Mouse (Mus musculus) adrenal gland (tissue): Measurements from ENCODE around the gene Mafk.

Experiments used
- intact Hi-C: fragments of 180-260 bp; cut with DNase I; formaldehyde crosslinking; loops from one replicate; pipeline ENCODE4 v1.15.1; 2025

The Mafk gene

GRCm38 (mm10) chr5:139817292-139817691 lies 26.0 kb downstream of the Mafk start:
- intact Hi-C loops: loop anchor here (5.0 kb wide), 1 partner anchor 35 kb away; no protein-coding TSS in a partner anchor

- intact Hi-C loops: loop anchor here (5.0 kb wide), 1 partner anchor 36 kb away; no protein-coding TSS in a partner anchor
These were observed 26.7 kb downstream of the Mafk start for GRCm38 (mm10) chr5:139818056-139818455.

- intact Hi-C loops: loop anchor here (5.0 kb wide), 1 partner anchor 36 kb away; no protein-coding TSS in a partner anchor
These were observed 27.5 kb downstream of the Mafk start for GRCm38 (mm10) chr5:139818801-139819200.

DNA sequence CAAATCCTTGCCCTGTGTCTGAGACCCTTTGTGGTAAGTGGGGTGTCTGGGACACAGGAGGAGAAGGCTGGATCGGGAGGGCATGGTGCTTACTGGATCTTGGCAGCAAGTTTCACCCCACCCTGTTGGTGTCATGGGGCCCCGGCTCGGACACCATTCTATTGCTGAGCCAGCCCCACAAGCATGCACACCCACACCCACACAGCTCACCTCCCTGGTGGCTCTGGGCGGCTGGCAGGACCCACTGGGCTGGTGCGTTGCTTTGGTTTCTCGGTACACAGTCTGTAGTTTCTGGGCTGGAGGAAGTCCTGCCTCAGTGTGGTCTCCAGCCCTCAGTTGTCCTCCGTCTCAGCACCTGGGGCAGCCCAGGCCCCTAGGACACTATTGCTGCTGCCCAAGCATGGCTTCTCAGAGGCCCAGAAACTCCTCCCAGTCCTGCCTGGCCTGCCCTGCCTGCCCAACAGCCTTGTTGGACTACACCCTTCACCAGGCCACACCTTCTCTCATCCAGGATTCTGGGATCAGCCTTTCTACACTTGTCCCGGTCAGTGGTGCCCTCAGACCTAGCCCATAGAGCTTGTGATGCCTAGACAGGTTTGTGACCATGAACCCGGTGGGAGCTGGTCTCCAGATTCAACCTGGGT lies 28.3 kb downstream of the Mafk start, which contains the start of gene Tmem184a:
Gene Tmem184a (minus strand): TSS at position 380 of the 644 bp plus-strand sequence.
- intact Hi-C loops: loop anchor here (5.0 kb wide), 1 partner anchor 37 kb away; no protein-coding TSS in a partner anchor

GRCm38 (mm10) chr5:139821466-139822459 lies 30.4 kb downstream of the Mafk start:
- intact Hi-C loops: no loop called here

GRCm38 (mm10) chr5:139824531-139824930 lies 33.2 kb downstream of the Mafk start:
- intact Hi-C loops: no loop called here

- intact Hi-C loops: no loop called here
These were observed 34.6 kb downstream of the Mafk start for GRCm38 (mm10) chr5:139825947-139826346.

- intact Hi-C loops: no loop called here
These were observed 35.2 kb downstream of the Mafk start, which contains the start of the genes Gm26938 and Psmg3 for GRCm38 (mm10) chr5:139826357-139827055. Gene Gm26938, minus strand, starts transcription at chr5:139826407. Gene Psmg3, minus strand, starts transcription at chr5:139826885.

GRCm38 (mm10) chr5:139827593-139827992 lies 36.3 kb downstream of the Mafk start:
- intact Hi-C loops: no loop called here

- intact Hi-C loops: no loop called here
These were observed 38.1 kb downstream of the Mafk start for GRCm38 (mm10) chr5:139829384-139829783.

DNA sequence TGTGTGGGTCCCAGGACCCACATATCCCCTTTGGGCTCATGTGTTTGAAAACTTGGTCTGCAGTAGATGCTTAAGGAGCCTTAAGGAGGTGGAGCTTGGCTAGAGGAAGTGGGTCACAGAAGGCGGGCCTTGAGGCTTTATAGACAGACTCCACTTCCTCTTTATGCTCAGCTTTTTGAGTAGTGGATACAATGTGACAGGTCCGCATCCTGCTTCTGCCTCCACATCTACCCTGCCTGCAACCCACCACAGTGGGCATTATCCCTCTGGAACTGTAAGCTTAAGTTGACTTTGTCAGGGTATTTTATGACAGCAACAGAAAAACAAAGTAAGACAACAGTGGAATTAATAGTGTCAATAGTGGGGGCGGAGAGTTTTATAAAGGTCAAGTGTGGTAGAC lies 39.4 kb downstream of the Mafk start:
- intact Hi-C loops: no loop called here

DNA sequence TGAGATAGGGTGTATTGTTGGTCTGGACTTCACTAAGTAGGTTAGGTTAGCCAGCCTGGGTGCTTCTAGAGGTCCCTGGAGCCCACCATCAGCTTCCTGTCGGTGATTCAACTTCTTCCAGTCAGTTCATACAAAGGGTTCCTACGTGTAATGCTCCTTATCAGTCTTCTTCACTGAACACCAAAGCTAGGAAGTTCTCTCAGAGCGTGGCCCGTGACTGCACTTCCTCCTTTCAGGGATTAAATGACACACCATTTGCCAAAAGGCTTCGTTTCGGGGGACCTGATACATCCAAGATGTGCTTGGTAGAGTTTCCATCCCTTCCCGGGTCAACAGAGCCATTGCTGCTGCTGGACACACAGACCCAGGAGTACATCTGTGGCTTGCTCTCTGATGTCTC lies 40.8 kb downstream of the Mafk start:
- intact Hi-C loops: no loop called here

DNA sequence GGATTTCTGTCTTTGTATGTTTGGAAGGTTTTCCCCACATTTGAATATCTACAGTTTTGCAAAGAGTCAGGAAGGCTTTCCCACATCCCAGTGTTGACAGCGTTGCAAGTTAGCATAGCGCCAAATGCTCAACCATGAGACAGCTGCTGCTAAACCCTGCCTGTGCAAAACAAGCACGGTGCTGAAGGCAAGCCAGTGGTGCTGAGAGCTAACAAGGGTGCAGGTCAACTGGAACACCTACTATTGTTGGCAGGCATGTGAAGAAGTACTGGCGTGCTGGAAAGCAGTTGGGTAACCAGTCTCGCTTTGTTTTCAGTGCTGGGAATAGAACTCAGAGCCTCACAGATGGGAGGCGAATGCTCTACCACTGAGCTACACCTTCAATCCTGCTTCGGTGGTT lies 44.4 kb downstream of the Mafk start:
- intact Hi-C loops: loop anchor here (5.0 kb wide), 5 partner anchors 97 to 562 kb away; no protein-coding TSS in a partner anchor

DNA sequence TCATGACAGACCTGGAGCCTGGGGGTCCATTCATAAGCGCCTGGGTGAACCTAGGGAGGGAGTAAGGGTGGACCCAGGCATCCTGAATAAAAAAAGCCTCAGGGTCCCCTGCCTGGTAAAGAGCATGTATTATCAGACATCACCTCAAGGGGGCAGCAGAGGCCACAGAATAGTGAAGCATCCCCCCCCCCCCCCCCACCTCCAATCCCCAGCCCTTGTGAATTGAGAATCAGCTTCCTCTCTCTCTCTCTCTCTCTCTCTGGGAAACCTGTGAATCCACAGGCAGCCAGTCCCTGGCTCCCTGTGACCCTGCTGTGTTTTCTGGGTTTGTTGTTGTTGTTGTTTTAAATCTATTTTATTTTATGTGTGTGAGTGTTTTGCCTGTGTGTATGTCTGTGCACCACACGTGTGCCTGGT lies 47.2 kb downstream of the Mafk start:
- intact Hi-C loops: loop anchor here (2.0 to 5.0 kb wide), 6 partner anchors 94 to 559 kb away; no protein-coding TSS in a partner anchor

DNA sequence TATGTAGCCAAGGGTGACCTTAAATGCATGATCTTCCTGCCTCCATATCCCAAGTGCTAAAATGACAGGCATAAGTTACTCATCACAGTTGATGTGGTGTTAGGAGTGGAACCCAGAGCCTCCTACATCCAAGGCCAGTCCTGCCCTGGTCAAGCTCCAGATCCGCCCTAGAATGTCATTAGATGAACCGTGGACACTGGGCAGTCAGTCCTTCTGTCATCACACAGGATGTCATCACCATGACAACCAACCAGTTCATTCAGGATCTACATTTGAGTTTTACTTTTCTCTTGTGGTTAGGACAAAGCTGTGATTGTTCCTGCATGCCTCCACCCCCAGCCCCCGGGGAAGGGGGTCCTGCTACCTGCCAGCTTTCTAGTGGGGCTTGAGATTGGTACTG lies 47.8 kb downstream of the Mafk start:
- intact Hi-C loops: loop anchor here (2.0 to 5.0 kb wide), 6 partner anchors 93 to 558 kb away; no protein-coding TSS in a partner anchor

- intact Hi-C loops: loop anchor here (5.0 kb wide), 1 partner anchor 58 kb away; the partner anchor contains the start of gene Elfn1
These were observed 58.5 kb downstream of the Mafk start for GRCm38 (mm10) chr5:139849626-139850320.
